Mouse (Mus musculus) CD8-positive naive resting alpha-beta T cell, adult 2 months (primary cell): ENCODE data around the gene Sipa1l1.
"Not testable (repeated sequence)": the region's sequence is repeated elsewhere in the genome, so short reads cannot be mapped to it uniquely, and the experiment has no call there.

Experiments used
- DNase-seq, 2 experiments: peaks; one replicate each; pipeline ENCODE4 v3.0.0; 2022; ENCODE audit warnings: low read depth in 2 of 2, low spot score in 2 of 2

The Sipa1l1 gene

GRCm38 (mm10) chr12:82175709-82176108 is 6.6 kb downstream of the Sipa1l1 start:
- DNase-seq = no peak

- no peak for DNase-seq
Observed at GRCm38 (mm10) chr12:82178636-82179035, 9.5 kb downstream of the Sipa1l1 start.

- no peak for DNase-seq
Observed at GRCm38 (mm10) chr12:82179626-82180025, 10.5 kb downstream of the Sipa1l1 start.

DNA sequence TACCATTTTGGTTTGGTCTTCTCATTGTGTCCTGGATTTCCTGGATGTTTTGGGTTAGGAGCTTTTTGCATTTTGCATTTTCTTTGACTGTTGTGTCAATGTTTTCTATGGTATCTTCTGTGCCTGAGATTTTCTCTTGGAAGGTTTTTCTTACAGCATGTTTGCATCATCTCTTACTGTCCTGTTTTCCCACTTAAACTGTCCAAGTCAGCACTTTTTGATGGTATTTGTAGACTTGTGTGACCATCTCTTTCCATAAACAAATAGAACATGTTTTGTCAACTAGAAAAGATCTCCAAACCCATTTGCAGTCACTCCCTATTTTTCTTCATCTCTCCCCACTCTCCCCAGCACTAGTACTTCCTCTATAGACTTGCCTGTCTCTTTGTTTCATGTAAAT is 17.0 kb downstream of the Sipa1l1 start:
- DNase-seq = not testable (repeated sequence)

DNA sequence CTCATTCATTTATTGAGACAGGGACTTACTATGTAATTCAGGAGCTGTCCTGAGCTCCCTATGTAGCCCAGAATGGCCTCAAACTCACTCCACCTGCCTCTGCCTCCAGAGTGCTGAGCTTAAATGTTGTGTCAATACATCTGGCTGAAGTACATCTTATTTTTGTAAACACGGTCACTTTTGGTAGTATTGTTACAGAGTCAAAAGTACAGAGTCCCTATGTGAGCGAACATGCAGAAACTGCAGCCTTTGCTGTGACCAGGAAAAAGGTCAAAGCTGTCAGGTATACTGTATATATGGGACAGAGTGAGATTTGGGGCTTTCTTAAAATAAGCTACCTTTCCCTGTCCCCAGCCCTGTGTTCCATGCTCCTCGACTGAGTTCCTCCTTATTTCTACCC is 17.6 kb downstream of the Sipa1l1 start:
- no peak for DNase-seq

DNA sequence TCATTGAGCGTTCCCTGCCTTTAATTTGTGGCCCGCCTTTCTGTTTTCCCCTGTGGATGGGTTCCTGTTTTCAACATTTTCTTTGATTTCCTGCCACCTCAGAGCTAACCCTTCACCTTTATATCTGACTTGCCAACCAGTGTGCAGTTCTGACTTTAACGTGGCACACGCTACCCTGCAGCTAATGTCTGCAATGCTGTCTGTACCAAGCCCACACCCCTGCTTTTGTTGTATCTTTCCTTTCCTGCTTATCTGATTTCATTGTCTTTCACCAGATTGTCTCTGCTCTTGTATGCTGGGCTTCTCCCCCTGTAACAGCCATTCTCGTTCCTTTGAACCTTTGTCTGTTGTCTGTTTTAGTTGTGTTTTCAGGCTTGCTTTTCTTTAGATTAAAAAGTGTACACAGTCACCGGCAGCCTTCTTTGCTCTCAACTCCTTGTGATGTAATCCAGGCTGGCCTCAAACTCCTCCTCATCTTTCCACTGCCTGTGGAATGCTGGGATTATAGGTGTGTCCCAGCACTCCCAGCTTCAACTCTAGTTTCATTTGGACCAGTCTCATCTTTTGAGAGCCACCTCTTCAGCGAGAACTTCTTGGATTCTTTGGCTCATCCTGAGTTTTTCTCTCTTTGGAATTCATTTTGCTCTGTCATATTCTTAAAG is 18.2 kb downstream of the Sipa1l1 start:
- no peak for DNase-seq

- DNase-seq = no peak
Observed at GRCm38 (mm10) chr12:82188321-82189075, 19.4 kb downstream of the Sipa1l1 start.

DNA sequence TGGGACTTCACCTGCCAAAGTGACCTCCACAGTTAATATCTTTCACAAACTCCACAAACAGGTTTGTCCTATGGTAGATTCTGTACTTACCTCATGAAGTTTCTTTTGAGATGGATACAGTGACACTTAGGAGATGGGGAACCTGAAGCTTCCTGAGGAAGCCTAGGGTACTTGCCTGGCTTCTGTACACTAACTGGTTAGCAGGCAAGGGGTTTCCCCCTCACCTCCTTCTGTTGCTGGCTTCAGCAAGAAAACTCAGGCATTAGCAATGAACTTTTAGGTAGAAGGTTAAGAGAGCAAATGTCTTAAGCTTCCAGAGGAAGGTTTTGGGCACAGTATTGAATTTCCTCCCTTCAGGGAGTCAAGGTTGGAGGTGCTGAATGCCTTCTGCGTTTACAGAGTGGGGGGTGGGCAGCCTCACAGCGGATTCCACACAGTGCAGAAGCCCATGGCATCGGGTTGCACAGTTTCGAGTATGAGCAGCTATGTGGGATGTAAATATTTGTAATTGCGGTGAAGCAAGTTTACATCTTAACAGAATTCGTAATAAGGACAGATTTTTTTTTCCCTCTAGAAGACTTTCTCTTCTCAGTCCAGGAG is 20.1 kb downstream of the Sipa1l1 start:
- DNase-seq = no peak

DNA sequence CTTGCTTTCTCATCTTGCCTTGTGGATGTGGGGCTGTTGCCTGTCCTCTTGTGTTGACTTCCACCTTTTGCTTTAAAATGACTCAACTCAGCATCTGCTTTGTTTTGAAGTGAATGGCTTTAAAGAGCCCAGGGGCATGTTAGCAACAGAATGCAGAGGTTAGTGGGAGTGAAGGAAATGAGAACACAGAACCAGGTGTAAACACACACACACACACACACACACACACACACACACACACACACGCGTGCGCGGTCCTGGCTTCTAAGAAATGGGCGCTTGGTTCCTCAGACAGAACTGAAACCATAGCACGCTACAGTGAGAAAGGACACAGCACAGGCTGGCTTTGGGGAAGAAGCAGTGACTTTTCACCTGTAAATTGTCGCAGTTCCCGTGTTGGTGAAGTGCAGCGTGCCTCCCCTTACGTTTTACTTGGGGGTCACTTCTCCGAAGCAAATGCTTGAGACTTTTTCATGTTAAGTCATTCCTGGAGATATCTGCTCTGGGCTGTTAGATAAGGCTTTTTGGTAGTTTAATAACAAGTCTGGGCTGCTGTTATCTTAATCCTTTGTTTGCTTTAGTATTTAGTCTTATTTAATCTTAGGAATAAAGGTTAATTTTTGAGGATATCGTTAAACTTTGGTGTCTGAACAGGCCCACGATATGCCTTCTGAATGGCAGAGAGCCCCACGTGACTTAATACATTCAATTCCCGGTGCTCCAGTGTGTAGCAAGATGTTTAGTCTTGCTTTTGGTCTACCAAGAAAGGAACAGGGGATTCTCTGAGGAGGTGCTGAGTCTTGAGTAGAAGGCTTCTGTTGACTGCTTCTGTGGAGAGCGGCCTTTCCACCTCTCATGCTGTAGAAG is 20.8 kb downstream of the Sipa1l1 start:
- DNase-seq = no peak

- no peak for DNase-seq
Observed at GRCm38 (mm10) chr12:82190582-82190965, 21.5 kb downstream of the Sipa1l1 start.

GRCm38 (mm10) chr12:82191686-82192085 is 22.6 kb downstream of the Sipa1l1 start:
- no peak for DNase-seq

- DNase-seq = no peak
Observed at GRCm38 (mm10) chr12:82192641-82193054, 23.5 kb downstream of the Sipa1l1 start.

GRCm38 (mm10) chr12:82193476-82193875 is 24.4 kb downstream of the Sipa1l1 start:
- DNase-seq = no peak

DNA sequence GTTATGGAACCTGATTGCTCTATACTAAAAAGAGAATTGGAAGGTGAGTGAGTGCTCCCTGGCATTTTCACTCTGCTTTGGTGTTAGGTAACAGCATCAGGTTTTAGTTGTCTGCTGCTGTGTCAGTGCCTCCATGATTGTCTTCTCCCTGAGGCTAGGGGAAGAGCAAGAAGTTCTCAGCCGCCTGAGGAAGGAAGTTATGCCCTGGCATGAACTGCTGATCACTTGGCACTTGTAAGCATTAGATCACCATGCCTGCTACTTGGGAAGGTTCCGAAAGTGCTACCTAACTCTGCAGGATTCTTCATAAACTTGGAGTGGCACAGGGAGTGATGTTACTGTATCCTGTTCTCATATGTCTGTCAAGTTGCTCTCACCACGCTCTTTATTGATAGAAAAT is 25.8 kb downstream of the Sipa1l1 start:
- DNase-seq = no peak

DNA sequence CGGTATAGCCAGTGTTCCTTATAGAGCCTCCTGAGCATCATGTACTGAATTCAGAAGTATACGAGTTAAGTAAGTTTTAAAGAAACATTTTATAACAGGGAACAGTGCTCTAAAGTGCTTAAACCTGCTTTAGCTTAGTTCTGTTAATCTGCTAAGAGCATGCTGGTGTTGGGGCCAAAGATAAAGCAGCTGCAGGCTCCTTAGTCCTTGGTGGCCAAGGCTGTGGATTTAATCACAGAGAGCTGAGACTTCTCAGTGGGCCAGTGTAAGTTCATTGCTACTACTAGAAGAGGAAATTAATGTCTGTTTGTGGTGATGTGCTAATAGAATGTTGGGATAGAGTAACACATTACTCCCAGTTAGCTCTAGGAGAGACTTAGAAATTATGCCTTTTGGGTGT is 27.1 kb downstream of the Sipa1l1 start:
- DNase-seq = no peak

DNA sequence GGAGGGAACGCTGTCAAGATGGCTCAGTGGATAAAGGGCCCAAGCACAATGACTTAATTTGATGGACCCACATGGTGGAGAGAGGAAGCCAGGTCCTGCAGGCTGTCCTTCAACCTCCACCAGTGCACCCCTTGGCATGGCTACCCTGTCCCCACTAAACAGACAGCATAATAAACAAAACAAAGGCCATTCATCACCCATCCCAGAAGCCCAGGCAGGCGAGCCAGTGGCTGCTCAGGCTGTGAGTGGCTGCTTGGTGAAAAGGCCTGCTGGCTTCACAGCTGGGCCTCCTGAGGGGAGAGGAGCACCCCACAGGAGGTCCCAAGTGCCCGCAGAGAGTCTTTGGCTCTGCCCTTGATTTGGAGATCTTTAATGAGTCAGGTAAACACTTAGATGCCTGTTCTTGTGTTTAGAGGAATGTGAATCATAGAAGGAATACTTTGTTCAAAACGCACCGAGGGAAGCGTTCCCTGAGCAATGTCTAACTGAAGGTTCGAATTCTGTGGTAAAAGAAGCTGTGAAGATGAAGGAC is 27.6 kb downstream of the Sipa1l1 start:
- no peak for DNase-seq

DNA sequence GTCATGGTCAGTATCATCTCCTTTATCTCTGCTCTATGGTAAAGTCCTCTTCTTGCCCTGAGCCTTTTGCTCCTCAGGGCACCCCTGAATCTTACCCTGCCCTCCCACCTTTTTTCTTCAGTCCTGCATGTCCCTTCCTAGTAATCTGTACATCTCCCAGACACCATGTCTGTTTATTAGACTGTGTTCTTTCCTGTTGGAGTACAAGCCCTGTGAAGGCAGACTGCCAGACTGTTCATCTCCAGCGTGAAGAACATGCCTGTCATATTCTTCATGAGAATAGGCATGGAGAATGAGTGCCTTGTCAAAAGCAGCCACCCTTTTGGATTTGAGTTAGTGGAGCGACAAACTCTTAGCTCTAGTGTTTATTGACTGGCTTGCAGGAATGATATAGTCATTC is 28.1 kb downstream of the Sipa1l1 start:
- DNase-seq = no peak

DNA sequence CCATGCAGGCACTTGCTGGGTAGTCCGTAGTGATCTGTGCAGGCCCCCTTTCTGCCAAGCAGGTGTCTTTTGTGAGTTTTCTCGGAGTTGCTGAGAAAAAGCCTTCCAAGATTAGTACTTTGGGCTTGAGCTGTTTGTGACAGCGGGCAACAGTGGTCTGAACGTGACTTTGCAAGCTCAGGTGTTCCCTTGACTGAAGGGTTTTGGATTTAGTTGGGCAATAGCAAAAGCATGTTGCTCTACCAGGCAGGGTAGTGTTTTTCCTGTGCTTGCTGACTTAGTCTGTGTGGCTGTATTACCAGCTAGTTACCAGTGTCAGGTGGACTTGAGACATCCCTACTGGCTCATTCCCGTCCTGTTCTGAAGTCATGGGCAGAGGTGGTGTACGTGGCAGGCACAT is 30.2 kb downstream of the Sipa1l1 start:
- DNase-seq = no peak

DNA sequence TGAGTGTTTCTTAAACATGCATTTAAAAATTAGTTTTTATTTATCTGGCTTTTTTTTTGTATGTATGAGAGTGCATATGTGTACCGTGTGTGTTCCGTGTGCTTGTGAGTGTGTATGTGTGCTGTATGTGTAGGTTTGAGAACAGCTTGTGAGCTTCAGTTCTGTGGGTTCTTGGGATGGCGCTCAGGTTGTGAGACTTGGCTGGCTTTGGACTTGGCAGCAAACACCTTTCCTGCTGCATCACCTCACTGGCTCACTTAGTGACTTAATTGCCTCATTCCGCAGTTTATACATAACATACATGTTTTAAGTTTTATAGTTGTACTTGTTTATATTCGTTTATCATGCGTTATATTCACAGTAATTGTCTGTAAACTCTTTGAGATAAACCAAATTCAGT is 35.0 kb downstream of the Sipa1l1 start:
- no peak for DNase-seq

DNA sequence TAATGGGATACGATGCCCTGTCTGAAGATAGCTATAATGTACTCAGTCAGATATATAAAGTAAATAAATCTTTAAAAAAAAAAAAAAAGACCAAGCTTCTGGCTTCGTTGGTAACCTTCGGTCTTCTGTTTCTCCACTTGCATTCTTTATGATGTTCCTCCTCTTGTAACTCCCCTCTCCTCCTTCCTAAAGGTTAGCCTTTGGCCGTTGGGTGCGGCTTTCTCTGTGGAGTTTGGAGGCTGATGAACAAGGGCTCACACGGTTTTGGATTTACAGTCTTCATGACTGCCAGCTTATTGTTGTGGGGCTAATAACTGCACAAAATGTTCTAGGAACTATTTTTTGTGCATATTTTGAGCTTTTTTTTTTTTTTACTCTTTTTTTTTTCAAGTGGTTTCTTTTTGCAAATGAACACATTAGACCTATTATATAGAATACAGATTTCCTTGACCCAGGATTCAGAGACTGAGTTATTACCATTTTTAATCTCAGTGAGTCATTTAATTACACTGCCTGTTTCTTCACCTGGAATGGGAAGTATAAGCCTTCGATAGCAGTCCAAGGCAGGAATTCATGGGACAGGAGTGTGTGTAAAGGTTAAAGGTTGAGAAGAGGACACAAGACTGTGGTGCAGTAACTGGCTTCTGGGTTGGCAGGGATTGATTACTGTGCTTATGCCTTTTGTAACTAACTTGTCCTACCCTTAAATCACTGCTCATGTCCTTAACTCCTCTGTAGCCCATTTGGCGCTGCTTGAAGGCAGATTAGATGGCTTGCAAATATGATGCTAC is 37.9 kb downstream of the Sipa1l1 start:
- no peak for DNase-seq
